Mouse (Mus musculus) frontal cortex, adult (tissue): ENCODE data around the gene Cnppd1.

ENCODE experiments used
- ATAC-seq: cut with Nextera tagmentation; 2 replicates; pipeline ENCODE4 v1.9.2; 2017; ENCODE audit warnings: mild to moderate bottlenecking, moderate library complexity, mixed read lengths; ENCODE audit not compliant: low TSS enrichment

Gene Cnppd1

GRCm38 (mm10) chr1:75142301-75143261 is at the start of gene Cnppd1, which contains the start of gene Retreg2:
Gene Cnppd1 (minus strand): TSS chr1:75142711.
Gene Retreg2 (plus strand): TSS chr1:75142778.
- peak; percentile 78 for ATAC-seq

DNA sequence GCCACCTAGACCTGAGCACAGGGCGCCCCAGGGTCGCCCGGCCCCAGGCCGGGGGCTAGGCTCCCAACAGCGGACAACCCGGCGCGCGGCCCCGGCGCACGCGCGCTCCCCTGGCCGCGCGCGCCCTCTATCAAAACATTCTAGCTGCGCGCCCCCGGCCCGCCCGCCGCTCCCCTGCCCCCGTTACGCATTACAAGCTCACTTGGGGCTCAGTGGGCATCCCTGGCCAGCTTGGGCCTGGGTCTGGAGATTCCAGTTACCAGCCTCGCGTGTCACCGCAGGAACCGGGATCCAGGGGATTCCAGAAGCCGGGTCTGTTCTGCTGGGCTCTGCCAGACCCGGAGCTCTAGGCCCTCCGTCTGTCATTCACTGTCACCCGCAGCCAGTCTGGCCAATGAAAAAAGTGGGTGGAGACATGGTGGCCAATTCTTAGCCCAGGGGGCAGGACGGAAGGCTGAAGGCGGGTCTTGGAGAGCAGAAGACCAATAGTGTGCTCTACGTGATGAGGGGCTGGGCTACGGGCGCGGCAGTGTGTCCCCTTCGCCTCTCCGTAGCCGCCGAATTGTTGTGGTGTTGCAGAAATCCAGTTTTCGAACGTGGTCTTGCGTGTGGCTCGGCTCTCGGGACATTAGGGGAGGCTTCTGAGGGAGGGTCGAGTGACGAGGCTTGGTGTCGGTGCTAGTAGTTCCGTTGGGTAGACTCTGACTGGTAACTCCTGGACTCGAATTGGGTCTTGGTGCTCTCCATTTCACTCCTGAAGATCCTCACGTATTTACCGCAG is 49.3 kb upstream of the Cnppd1 start, which contains the start of the genes Ankzf1 and Atg9a:
Gene Ankzf1 (plus strand): TSS at position 530 of the 781 bp plus-strand sequence.
Gene Atg9a (minus strand): TSS at position 575 of the 781 bp plus-strand sequence.
- peak; percentile 98 for ATAC-seq

- ATAC-seq: peak; percentile 5; the same call in 1 of the 2 replicates
Measured at GRCm38 (mm10) chr1:75191258-75191621, 48.7 kb upstream of the Cnppd1 start.

DNA sequence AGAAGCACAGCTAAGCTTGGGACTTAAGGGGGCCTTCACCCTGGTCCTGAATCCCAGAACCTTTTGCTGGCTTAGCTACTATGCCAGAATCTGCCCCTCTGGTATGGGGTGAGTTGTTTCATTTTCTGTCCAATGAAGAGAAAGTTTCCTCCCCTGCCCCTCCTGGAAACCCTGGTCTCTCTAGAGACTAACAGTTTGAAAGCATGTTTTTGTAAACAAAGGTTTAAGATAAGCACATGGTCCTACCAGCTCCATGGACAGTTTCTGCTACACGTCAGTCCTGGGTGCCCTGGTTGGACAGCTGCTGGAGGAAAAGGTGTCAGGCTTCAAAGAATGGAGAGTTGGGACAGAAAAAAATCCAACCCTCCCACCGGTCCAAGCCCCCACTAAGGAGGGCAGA is 48.1 kb upstream of the Cnppd1 start:
- no peak for ATAC-seq

DNA sequence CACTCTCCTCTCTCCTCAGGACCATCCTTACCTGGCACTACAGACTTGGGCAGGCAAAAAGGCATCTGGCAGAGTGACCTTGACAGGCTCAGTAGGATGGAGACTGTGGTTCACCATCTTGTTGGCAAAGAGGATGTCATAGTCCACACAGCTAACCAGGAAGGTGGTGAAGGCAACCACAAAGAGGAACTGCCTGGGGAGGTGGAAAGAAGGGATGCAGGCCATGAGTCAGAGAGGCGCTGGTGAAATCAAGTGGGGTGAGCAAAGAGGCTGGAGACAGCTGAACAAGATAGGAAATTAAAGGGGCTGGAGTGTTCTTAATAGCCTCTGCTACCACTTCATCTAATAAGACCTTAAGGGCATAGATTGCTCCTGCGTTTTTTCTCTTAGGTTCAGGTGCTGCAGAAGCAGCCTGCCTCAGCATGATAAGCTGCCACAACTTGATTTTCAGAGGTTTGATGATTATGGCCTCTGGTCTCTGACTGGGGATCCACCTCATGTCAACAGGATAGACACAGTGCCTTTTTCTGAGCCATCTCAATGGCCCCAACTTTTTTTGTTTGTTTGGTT is 45.5 kb upstream of the Cnppd1 start:
- no peak for ATAC-seq

GRCm38 (mm10) chr1:75187126-75187525 is 44.6 kb upstream of the Cnppd1 start:
- no peak for ATAC-seq

DNA sequence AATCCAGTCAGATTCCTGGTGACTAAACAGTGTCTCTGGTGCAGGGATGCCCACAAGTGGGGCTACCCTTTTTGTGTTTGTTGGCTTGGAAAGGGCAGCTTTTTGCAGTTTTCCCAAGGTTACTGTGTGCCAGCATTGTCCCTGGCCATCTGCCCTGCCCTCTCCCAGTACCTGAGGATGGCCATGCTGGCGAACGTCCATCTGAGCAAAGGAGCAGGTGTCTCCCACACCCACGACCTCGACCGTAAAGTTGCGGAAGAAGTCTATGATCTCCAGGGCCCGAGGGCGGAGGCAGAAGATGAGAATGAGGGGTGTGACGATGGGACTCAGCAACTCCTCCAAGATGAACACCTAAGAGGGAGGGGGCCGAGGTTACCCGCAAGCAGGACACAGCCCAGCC is 43.0 kb upstream of the Cnppd1 start:
- ATAC-seq: no peak

GRCm38 (mm10) chr1:75182160-75182559 is 39.6 kb upstream of the Cnppd1 start:
- no peak for ATAC-seq

DNA sequence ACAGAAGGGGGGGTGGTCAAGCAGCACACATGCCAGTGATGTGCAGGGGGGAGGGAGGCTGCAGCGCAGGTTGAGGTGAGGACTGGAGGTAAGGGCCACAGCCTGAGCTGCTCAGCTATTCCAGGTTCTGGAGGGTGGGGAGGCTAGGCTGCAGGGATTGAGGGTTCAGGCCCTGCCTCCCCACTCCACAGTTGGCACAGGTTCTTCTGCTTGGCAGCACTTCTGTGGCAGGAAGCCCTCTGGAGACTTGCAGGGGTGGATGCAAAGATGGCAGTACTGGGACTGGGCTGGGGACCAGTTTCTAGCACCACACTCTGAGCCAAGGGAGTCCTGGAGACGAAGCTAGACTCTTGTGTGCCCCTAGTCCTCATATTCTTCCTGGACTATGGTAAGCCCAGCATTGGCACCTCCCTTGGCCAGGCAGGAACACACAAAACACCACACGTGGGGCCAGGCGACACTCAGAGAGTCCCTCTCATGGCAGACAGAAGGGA is 38.9 kb upstream of the Cnppd1 start:
- no peak for ATAC-seq

DNA sequence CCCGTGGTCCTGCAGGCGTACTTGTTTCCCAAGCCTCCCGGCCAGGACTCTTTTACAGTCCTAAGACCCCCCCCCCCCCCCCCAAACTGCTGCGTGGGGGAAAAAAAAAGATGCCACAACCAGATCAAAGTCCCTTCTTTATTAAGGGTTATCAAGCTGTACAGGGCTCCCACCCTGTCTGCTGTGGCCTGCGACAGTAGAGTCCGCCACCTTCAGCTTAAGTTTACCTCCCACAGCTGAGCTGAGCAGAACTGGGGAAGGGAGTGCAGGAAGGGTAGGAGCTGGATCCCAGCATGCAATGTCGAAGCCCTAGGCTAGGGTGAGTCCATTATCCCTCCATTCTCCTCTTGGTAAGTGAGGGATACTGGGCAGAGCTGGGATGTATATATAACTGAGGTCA is 38.2 kb upstream of the Cnppd1 start:
- ATAC-seq: no peak

DNA sequence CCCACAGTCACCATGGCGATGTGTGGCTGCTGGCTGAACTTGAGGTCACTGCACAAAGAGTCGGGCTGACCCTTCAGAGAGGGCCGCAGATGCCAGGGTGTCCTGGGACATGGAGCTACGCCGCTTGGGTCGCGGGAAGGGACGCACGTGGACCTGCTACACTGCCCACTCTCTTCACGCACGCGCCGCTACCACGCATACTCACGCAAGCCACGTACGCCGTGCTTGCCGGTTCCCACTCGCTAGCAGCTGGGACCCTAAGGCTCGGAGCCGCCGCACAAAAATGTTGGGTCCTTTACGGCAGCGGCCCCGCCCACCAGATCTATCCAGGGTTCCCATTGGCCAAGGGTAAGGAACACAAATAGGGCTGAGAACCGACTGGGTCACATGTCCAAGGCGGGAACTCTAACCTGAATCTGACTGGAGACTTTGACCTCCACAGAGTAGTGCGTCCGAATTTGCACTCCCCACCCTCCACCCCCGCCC is 37.6 kb upstream of the Cnppd1 start, which contains the start of gene Abcb6:
Gene Abcb6 (minus strand): TSS at position 288 of the 486 bp plus-strand sequence.
- ATAC-seq: peak; percentile 92

GRCm38 (mm10) chr1:75179334-75180104 is 37.0 kb upstream of the Cnppd1 start:
- ATAC-seq: peak; percentile 13; the same call in 1 of the 2 replicates

DNA sequence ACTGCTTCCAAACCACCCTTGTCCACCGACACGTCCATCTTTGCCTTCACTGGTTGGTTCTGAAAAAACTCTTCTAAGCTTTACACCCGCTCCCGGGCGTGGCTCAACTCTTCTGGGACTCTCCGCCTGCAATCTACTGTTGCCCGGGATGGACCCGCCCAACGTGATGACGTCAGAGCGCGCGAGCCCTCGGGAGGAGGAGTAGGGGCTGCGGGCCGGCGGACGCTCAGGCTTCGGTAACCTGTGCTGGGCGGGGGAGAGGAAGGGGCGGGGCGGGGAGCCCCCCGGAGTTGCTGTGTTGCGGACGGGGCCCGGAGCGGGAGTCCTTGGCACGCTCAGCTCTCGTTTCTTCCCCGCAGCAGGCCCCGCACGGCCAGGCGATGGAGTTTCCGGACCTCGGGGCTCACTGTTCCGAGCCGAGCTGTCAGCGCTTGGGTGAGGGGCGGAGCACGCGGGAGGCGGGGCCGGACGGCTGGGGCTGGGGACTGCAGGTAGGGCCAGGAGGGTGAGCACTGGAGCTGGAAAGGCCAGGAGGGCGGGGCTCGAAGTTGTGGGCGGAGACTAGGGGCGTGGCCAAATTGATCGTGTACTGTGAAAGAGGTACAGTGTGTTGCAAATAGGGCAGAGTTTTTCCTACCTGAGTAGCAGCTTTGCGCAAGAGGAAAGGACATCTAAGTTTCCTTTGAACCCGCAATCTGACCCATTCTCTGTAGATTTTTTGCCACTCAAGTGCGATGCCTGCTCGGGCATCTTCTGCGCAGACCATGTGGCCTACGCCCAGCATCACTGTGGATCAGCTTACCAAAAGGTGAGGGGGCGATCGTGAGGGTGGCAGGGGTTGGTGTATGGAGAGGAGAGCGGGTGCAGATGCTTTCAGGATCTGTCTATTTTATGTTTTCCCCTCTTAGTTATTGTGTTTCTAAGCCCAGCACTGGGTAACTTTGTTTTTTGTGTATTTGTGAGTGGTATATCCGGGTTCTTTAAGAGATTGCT is 26.3 kb upstream of the Cnppd1 start, which contains the start of gene Zfand2b:
Gene Zfand2b (plus strand): TSS at position 175 of the 993 bp plus-strand sequence.
- peak; percentile 94 for ATAC-seq

- ATAC-seq: peak; percentile 22; the same call in 1 of the 2 replicates
Measured at GRCm38 (mm10) chr1:75168093-75168471, 25.6 kb upstream of the Cnppd1 start.

DNA sequence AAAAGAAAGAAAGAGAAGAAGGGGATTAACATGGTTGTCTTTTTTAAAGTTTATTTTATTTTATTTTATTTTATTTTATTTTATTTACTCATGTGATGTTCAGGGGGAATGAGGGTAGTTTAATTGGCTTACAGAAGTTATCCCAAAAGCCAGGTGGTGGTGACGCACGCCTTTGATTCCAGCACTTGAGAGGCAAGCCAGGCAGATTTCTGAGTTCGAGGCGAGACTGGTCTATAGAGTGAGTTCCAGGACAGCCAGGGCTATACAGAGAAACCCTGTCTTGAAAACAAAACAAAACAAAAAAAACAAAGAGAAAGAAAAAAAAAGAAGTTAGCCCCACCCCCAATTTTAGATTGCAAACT is 17.7 kb upstream of the Cnppd1 start:
- ATAC-seq: no peak

- no peak for ATAC-seq
Measured at GRCm38 (mm10) chr1:75159540-75160255, 17.2 kb upstream of the Cnppd1 start.

- no peak for ATAC-seq
Measured at GRCm38 (mm10) chr1:75158990-75159389, 16.5 kb upstream of the Cnppd1 start.

DNA sequence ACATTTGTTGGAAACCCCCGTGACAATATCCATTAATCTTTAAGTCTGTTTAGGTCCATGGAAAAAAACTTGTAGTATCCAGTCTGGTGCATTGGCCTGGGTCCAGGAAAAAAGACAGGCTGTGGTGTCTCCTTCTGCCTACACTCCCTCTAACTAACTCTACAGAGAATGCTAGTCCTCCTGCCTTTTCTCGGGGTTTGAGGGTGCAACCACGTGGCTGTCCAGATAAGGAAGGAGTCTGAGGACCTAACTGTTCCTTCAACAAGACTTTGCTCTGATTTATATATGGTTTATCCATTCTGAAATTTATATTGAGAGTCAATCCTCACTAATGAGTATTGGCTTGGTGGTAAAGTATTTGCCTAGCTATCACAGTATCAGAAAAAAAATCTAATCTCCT is 13.3 kb upstream of the Cnppd1 start:
- no peak for ATAC-seq

DNA sequence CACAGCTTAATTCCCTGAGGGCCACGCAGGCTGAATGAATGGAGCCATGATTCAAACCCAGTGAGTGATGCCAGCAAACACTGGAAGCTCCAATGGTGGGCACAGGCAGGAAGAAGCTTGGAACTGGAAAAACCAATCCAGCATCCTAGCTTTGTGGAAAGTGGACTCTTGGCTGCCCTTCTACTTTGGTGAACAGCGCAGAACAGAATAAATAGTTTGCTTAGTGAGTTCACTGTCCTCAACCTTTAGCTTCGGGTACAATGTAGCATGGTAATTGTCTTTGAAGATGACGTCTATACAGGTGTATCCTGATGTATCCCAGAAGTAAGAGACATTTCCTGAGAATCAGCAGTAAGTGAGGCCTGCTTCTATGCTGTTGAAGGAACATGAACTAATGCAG is 6.2 kb upstream of the Cnppd1 start:
- ATAC-seq: no peak
